Mouse (Mus musculus): Measurements from ENCODE around the gene Tead1.
A peak's percentile ranks its signal among the peaks of the same experiment; 100 is the strongest.

The Tead1 gene

GRCm38 (mm10) chr7:112855419-112855818 is 176.3 kb downstream of the Tead1 start:
- no peak for DNase-seq (ENCODE audit: low read depth, low spot score)

DNA sequence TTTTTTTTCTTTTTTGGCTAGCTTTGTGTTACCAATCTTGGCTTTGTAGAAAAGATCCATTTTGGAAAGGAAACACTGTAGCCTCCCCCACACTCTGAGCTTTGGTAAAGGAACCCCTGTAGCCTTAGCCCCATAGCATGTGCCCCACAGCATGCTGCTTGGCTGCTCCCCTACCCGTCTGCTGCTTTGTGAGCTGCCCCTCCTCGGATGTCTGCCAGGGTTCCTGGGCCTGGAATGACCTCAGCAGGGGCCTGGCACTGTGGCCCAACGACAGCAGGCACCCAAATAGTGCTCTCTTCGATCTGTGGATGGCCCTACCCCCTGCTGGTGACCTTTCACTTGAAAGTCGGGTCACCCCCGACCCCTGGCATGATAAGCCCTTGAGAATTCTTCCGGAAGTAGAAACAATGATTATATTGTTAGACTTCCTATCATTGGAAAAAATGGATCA is 177.0 kb downstream of the Tead1 start:
- DNase-seq (ENCODE audit: low read depth, low spot score): no peak

DNA sequence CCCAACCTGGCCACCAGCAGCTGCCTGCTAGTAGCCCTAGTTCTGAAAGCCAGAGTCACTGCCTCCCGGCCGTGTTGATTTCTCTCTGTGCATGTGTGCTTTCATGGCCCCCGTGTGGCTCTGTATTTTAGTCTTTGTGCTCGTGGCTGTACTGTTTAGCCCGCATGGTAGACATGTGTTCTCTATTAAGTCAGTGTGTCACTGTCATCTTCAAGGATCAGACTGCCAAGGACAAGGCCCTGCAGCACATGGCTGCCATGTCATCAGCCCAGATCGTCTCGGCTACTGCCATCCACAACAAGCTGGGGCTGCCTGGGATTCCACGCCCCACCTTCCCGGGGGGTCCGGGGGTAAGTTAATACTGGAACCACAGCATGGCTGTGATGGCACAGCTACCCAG is 177.5 kb downstream of the Tead1 start:
- no peak for DNase-seq (ENCODE audit: low read depth, low spot score)

DNA sequence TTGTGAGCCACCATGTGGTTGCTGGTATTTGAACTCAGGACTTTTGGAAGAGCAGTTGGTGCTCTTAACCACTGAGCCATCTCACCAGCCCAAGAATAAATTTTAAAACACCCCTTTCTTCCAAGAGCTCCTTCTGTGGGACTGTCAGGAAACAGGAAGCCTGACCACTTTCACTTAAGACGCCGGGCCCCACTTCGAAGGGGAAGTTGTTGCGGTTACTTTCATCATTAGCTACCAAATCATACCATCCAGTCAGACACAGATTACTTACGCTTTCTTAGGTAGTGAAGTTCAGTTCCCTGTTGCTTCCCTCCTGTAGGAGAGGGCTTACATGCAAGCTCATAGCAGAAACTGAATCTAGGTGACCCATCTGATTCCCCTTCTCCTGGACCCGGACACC is 180.8 kb downstream of the Tead1 start:
- no peak for DNase-seq (ENCODE audit: low read depth, low spot score)

DNA sequence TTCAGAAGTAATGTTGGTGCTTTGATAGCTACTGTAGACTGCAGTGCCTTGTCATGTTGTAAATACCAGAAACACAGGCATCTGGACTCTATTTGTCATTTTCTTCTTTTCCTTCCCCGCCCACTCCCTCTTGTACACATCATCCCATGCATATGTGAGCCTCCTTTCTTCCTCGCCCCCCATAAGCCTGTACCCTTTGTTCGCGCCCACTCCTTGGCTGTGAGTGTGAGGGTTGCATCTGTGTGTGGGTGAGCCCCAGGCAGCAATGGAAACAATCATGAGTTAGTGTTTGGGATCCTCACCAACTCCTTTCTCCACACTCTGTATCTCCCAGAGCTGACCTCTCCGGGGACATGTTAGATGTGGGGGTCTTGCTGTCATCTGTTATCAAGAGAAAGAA is 183.0 kb downstream of the Tead1 start:
- DNase-seq (ENCODE audit: low read depth, low spot score): no peak

GRCm38 (mm10) chr7:112864188-112864587 is 185.1 kb downstream of the Tead1 start:
- DNase-seq (ENCODE audit: low read depth, low spot score): no peak

- no peak for DNase-seq (ENCODE audit: low read depth, low spot score)
Measured at GRCm38 (mm10) chr7:112865739-112866138, 186.6 kb downstream of the Tead1 start.

- DNase-seq (ENCODE audit: low read depth, low spot score): no peak
Measured at GRCm38 (mm10) chr7:112868551-112869465, 189.7 kb downstream of the Tead1 start.

- no peak for DNase-seq (ENCODE audit: low read depth, low spot score)
Measured at GRCm38 (mm10) chr7:112871752-112872151, 192.6 kb downstream of the Tead1 start.

DNA sequence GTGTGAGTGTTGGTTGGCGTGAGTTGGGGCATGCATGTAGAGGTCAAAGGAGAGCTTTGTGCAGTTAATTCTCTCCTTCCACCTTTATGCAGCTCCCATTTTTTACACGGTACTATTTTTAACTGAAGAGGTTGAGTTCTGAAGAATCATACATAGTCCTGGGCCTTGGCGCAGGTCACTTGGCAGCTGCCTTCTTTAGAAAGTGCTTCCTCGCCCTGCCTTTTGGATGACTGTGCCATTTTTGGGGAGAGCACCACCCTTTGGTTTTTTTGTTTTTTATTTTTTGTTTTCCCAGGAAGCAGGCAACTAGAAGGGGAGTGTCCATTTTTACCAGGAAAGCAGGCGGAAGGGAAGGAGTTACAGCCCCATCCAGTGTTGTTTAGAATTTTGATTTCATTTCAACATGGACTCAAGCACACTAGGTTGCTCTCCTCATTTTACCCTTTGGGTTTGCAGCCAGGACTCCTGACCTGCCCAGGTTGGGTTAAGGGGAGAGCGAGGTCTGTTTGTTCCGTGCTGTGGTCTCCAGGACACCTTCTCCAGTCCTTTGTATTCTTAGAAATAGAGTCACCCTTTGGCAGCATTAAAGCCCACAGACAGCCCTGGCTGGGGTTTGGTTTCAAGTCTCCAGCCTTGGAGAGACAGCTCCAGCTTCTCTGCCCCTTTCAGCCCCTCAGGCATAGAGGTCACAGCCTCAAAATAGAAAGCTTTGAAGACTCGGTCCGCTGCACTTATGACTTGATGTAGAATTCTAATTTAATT is 193.5 kb downstream of the Tead1 start:
- no peak for DNase-seq (ENCODE audit: low read depth, low spot score)

GRCm38 (mm10) chr7:112876128-112876527 is 197.0 kb downstream of the Tead1 start:
- no peak for DNase-seq (ENCODE audit: low read depth, low spot score)

DNA sequence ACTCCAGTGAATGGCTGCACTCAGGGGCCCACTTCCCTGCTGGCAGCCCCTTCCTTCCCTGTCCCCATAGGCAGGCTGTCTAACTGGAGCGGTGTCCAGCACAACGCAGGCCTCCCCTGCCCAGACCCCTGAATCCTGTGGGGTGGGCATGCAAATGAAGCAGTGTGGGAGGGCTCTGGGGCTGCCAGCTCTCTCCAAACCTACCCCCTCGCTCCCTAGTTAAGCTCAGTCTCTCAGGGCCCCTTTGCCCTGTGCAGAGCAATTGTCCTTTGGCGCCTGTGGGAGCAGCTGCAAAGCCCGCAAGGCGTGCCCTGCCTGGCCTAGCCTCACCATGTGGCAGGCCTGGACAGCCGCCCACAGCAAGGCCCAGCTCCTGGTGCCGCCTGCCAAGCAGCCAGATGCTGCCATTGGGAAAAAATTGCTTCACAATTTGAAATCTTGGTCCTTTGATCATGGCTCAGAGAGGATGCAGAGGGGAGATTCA is 204.7 kb downstream of the Tead1 start:
- DNase-seq (ENCODE audit: low read depth, low spot score): peak; percentile 64

- DNase-seq (ENCODE audit: low read depth, low spot score): no peak
Measured at GRCm38 (mm10) chr7:112885546-112885945, 206.4 kb downstream of the Tead1 start.

DNA sequence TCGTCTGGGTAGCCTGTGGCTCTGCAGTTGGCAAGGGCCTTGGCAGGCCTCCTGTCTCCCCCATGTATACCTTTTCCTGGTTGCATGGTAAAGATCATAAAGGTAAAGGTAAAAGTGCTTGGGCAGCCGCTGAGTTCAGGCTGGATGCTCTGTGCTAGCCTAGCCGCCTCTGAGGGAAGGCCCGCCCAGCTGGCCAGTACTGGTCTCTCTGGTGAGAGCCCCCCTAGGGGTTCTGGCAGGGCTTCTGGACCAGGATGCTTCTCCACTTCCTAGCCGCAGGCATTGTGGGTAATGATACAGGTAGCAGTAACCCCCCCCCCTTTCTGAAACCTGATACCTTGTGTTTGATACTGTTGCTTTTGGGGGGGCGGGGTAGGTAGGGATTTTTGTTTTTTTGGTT is 212.8 kb downstream of the Tead1 start:
- DNase-seq (ENCODE audit: low read depth, low spot score): no peak

DNA sequence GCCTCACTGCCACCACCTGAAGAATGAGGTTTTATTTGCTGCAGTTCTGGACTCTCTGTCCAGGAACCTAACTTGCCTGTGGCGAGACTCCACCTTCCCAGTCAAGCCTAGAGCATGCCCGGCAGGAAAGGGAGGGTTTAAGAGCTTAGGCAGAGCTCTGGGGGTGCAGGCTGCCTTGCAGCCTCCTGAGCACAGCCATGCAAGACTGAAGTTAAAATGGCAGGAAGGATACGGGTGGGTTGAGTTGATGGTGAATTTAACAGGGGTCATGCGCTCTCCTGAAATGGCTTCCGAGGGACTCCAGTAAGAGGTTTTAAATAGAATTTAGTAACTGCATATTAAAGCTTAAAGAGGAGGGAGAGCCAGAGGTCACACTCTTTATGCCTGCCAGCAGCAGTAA is 213.5 kb downstream of the Tead1 start:
- no peak for DNase-seq (ENCODE audit: low read depth, low spot score)

DNA sequence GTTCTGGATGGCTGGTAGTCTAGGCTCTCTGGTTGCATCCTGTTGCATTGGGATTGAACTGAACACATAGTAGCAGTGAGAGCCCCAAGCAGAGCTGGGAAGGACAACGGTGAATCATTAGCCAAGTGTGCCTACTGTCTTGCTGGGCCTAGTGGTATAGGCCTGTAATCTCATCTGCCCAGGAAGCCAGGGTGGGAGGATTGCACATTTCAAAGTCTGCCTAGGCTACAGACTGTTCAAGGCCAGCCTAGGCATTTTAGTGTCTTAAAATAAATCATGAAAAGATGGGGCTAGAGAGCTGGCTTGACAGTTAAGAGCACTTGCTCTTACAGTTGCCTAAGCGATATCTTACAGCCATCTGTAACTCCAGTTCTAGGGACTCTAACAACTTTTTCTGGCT is 217.2 kb downstream of the Tead1 start:
- no peak for DNase-seq (ENCODE audit: low read depth, low spot score)

GRCm38 (mm10) chr7:112901710-112902109 is 222.6 kb downstream of the Tead1 start:
- no peak for DNase-seq (ENCODE audit: low read depth, low spot score)

GRCm38 (mm10) chr7:112906848-112907247 is 227.7 kb downstream of the Tead1 start:
- DNase-seq (ENCODE audit: low read depth, low spot score): no peak

- no peak for DNase-seq (ENCODE audit: low read depth, low spot score)
Measured at GRCm38 (mm10) chr7:112907468-112907867, 228.3 kb downstream of the Tead1 start.

GRCm38 (mm10) chr7:112909164-112909563 is 230.0 kb downstream of the Tead1 start:
- no peak for DNase-seq (ENCODE audit: low read depth, low spot score)

DNA sequence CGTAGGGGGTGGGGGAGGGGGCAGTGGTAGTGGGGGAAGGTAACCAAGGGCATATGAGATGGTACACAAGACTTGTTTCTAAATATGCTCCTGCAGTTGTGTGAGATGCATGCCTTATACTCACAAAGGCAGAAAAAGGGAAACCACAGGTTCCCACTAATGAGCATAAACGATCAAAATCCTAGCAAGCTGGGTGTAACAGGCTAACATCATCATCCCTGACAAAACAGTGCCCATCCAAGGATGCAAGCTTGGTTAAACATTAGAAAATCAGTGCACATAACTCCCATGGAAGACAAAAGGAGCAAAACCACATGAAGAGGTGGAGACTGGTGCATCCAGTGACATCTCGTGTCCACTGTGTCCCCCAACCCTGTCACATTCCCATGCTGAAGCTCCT is 233.9 kb downstream of the Tead1 start:
- no peak for DNase-seq (ENCODE audit: low read depth, low spot score)

- DNase-seq (ENCODE audit: low read depth, low spot score): no peak
Measured at GRCm38 (mm10) chr7:112915571-112915970, 236.5 kb downstream of the Tead1 start.

All from brain, embryonic 18.5 days (tissue).